Mouse (Mus musculus) cortical plate, adult 2 months (tissue): ENCODE measurements around the gene Nrg3.

Source experiments
- CTCF ChIP-seq: fragments of 200-500 bp; IDR thresholded peaks from 2 replicates; pipeline ENCODE4 v1.5.1; 2011; ENCODE audit warnings: mild to moderate bottlenecking, control low read depth, low read length; ENCODE audit not compliant: insufficient read depth; ENCODE audit errors: extremely low read depth
- POLR2A ChIP-seq: fragments of 200-500 bp; IDR thresholded peaks from 2 replicates; pipeline ENCODE4 v1.6.1; 2011; ENCODE audit warnings: mild to moderate bottlenecking, low read length, control low read depth; ENCODE audit not compliant: insufficient read depth; ENCODE audit errors: extremely low read depth

DNA sequence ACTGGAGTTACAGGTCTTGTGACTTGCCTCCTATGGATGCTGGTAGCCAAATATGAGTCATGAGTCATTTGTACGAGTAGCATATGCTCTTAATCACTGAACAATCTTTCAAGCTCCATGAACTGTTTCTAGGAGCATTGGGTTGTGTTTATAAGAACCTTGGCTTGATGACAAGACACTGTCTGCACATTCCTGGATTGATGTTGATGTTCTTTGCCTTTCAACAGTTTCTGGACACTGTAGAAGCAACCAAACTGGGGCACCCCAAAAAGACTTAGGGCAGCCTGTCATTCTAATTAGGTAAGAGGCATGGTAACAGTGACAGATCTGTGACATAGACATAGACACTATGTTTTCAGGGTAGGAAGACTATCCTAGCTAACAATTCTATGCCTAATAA, 771.5 kb downstream of the Nrg3 start:
- TF ChIP-seq CTCF (no peak), POLR2A (no peak)
